Mouse (Mus musculus) liver, embryonic 14 days (tissue): Measurements from ENCODE around the gene Naaladl2. TPM values are rescaled to one million over a fixed set of nuclear protein-coding genes. Genes with fewer than 3 reads are reported as not detected.

Experiments
- polyA plus RNA-seq: library from polyadenylated mRNA; depleted of rRNA; stranded (reverse); fragments of >200 nt; gene quantifications from 2 replicates; pipeline ENCODE4 v1.2.3, GENCODE M21; 2012; rRNA removed

Naaladl2 gene
- 0.03 and 0.08 TPM in 2 replicates for polyA plus RNA-seq

DNA sequence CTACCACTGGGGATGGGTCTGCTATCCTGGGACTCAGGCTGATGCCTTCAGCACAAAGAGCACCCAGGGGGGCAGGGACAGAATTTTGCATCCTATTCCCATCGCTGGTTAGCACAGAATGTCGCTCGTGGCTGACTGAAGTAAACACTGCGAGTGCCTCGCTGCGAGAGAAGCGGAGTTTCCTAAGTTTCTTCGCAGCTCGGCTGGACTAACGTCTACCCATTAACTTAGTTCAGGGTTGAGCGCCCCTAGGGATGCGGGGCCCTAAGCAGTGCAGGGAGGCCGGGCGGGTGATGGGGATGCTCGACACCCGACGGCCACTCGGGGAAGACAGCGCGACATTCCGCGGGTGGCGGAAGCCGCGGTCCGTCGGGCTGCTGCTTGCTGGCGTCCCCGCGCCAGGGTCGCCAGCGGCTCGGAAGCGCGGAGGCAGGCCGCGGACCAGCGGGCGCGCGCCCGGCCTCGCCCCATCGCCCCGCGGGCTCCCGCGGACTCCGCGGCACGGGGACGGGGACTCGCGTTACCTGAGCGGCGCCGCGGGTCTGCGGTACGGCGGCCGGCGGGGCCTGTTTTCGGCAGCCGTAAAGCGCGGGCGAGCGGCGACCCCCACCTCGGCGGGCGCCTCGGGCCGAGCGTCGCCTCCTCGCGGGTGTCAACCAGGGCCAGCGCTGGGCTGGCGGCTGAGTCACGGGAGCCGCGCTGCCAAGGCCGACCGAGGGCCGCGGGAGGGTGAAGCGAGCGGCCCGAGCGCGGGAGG, at the start of gene Naaladl2:
Gene Naaladl2 (minus strand): TSS at position 707 of the 757 bp plus-strand sequence.

